8 mouse cellular contexts compared by ENCODE assay signal in genomic region chr6:97806781-97807743, GRCm38 (mm10). TPM values are rescaled to one million over a fixed set of nuclear protein-coding genes. Genes with fewer than 3 reads are reported as not detected.
DNase-seq lines count a peak whose midpoint lies in the region; ATAC-seq lines count a peak whose summit lies in the region.

Gene Mitf, plus strand, starts transcription at chr6:97807052.

- WGBS in lung, embryonic 16.5 days, result under 1% methylated on average over 51 of the region's 51 CpGs

- peak; percentile 93 for DNase-seq in MEL-GATA-1-ER (ENCODE audit: extremely low read depth, low read depth)
- DNase-seq in cerebellum, adult 8-10 months, result peak; percentile 95
- peak; percentile 89 for DNase-seq in forelimb bud, embryonic 11.5 days (ENCODE audit: low read depth, low spot score)
- peak; percentile 94 for DNase-seq in layer of hippocampus, adult 9-10 months (ENCODE audit: low spot score)
- DNase-seq in ovary, postnatal 10 days (ENCODE audit: low spot score), result peak; percentile 80
- DNase-seq in thymus, postnatal 10 days (ENCODE audit: low spot score in 2 of 2), result peak; percentile 82 to 89

- no peaks in the 10 kb centered on the region; the same call in 1 of the 2 replicates for H3K27me3 ChIP-seq in lung, embryonic 16.5 days (ENCODE audit: control insufficient read depth, insufficient read depth, low read depth, low read length)

- no peaks in the 10 kb centered on the region for H3K36me3 ChIP-seq in lung, embryonic 16.5 days (ENCODE audit: control insufficient read depth, insufficient read depth, low read length)

- H3K4me1 ChIP-seq in lung, embryonic 16.5 days (replicated peaks; ENCODE audit: control insufficient read depth, insufficient read depth, low read length), result peaks cover 8% of the 10 kb centered on the region

- peak within 1 kb of the TSS; percentile 71 for H3K4me3 ChIP-seq in lung, embryonic 16.5 days (ENCODE audit: low read length)

- peak within 1 kb of the TSS; percentile 71 for H3K9ac ChIP-seq in lung, embryonic 16.5 days (ENCODE audit: low read length)

- H3K27ac ChIP-seq in lung, embryonic 16.5 days (ENCODE audit: low read length), result no peak within 1 kb of the TSS

- ATAC-seq in hematopoietic stem cell, adult 5-6 weeks (replicated peaks in 1 of 2; ENCODE audit: insufficient read depth in 1 of 2, low FRiP score in 2 of 2, low TSS enrichment in 1 of 2, low read depth in 1 of 2, poor library complexity in 2 of 2, severe bottlenecking in 2 of 2), result peak; percentile 98 to 100
- ATAC-seq in lung, embryonic 16.5 days (ENCODE audit: low read depth), result peak; percentile 100

- peak within 1 kb of the TSS; percentile 99 for H3K4me2 ChIP-seq in lung, embryonic 16.5 days (ENCODE audit: low read depth, low read length)

- H3K9me3 ChIP-seq in lung, embryonic 16.5 days (ENCODE audit: control insufficient read depth, low read length), result no peaks in the 10 kb centered on the region

RNA-seq across cellular contexts. Expression of gene Mitf, which starts in this region (rescaled TPM):
- total RNA-seq in hematopoietic stem cell, adult 5-6 weeks (2017), result 9.6 and 10.8 TPM in 2 replicates
- polyA plus RNA-seq in lung, embryonic 16.5 days (2015; fragmentation: Nextera tagmentation; extraction: Ambion mirVana), result 2.3 and 2.4 TPM in 2 replicates
